8 mouse cellular contexts compared by ENCODE assay signal in the genomic region with DNA sequence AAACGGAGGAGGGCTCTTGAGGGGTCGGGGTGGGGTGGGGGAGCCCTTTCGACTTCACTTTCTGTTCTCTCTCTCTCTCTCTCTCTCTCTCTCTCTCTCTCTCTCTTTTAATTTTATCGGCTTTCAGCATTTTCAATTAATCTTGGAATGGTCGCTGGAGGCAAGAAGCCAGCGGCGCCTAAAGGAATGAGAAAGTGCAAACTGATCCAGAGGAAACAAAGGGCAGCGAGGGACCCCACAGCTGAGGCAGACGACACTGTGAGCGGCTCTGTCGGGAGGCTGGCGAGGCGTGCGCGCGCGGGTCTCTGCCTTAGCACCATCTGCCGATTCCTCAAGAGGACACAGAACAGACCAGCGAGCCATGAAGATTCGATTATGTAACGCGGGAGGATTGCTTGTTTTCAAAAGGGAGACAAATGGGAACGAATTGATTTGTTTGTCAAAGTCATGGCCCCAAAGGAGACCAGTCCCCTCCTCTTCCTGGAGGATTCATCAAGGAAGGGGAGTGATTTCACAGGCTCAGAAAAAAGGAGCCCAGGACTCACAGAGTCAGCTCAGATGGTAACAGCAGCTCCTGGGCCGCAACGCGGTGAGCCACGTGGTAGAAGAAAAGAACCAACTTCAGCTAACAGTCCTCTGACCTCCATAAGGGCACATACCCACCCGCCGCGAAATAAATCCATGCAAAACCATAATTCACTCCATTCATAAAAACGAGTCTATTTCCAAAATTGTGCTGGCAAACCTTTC. TPM values are rescaled to one million over a fixed set of nuclear protein-coding genes. Genes with fewer than 3 reads are reported as not detected.
DNase-seq lines count a peak whose midpoint lies in the region; ATAC-seq and TF ChIP-seq lines count a peak whose summit lies in the region.

No protein-coding gene starts in this region.

- H3K4me3 ChIP-seq in spleen, adult 2 months (ENCODE audit: extremely low read depth, insufficient read depth, insufficient read length) = peak overlapping the region; percentile 45
- H3K4me3 ChIP-seq in embryonic facial prominence, embryonic 12.5 days = peak overlapping the region; percentile 35
- peak overlapping the region; percentile 41 for H3K4me3 ChIP-seq in heart, embryonic 16.5 days (ENCODE audit: low read length)

- peak overlapping the region; percentile 56 for H3K4me2 ChIP-seq in embryonic facial prominence, embryonic 12.5 days (replicated peaks)
- H3K4me2 ChIP-seq in heart, embryonic 16.5 days (ENCODE audit: low read depth, low read length) = peak overlapping the region; percentile 64

- DNase-seq in spleen, adult 2 months (ENCODE audit: low read depth in 1 of 2, low spot score in 2 of 2) = no peak
- DNase-seq in spleen, postnatal 36 days (ENCODE audit: low spot score in 2 of 2) = no peak
- DNase-seq in kidney, postnatal 25 days = peak; percentile 42 to 66
- peak; percentile 37 for DNase-seq in lung, postnatal 36 days
- DNase-seq in splenic B cell, adult 2 months (ENCODE audit: low read depth, low spot score) = peak; percentile 39

- peaks cover 10% of the 10 kb centered on the region; the same call in 1 of the 2 replicates for H3K4me1 ChIP-seq in spleen, adult 2 months (ENCODE audit: control insufficient read depth, insufficient read depth, insufficient read length)
- peaks cover 17% of the 10 kb centered on the region for H3K4me1 ChIP-seq in embryonic facial prominence, embryonic 12.5 days
- peaks cover 11% of the 10 kb centered on the region; the same call in 1 of the 2 replicates for H3K4me1 ChIP-seq in heart, embryonic 16.5 days (ENCODE audit: control insufficient read depth, insufficient read depth, low read length)

- 2% methylated on average over 31 of the region's 31 CpGs for WGBS in spleen, adult 2 months
- WGBS in embryonic facial prominence, embryonic 12.5 days = 4% methylated on average over 31 of the region's 31 CpGs
- 4% methylated on average over 31 of the region's 31 CpGs for WGBS in heart, embryonic 16.5 days

- TF ChIP-seq POLR2A in spleen, adult 2 months (IDR thresholded peaks at IDR 0.05; ENCODE audit: low read depth, low read length) = no peak

- H3K9me3 ChIP-seq in embryonic facial prominence, embryonic 12.5 days = no peaks in the 10 kb centered on the region
- no peaks in the 10 kb centered on the region for H3K9me3 ChIP-seq in heart, embryonic 16.5 days (replicated peaks; ENCODE audit: control insufficient read depth, low read length)

- ATAC-seq in embryonic facial prominence, embryonic 12.5 days (ENCODE audit: insufficient number of reproducible peaks, insufficient read depth, low FRiP score, low TSS enrichment) = peak; percentile 60; the same call in 1 of the 2 replicates
- no peak; the same call in 1 of the 2 replicates for ATAC-seq in heart, embryonic 16.5 days (replicated peaks; ENCODE audit: extremely low read depth, insufficient read depth, low FRiP score)
- no peak for ATAC-seq in inflammation-experienced regulatory T-cells, adult 6 months

- TF ChIP-seq CTCF in spleen, adult 2 months (IDR thresholded peaks at IDR 0.05; ENCODE audit: extremely low read depth, insufficient read depth, insufficient read length, insufficient replicate concordance) = no peak

- H3K9ac ChIP-seq in embryonic facial prominence, embryonic 12.5 days = peak overlapping the region; percentile 47
- H3K9ac ChIP-seq in heart, embryonic 16.5 days (ENCODE audit: low read length) = peak overlapping the region; percentile 35

- H3K36me3 ChIP-seq in spleen, adult 2 months (ENCODE audit: control insufficient read depth, insufficient read depth, low read length) = no peaks in the 10 kb centered on the region
- no peaks in the 10 kb centered on the region for H3K36me3 ChIP-seq in embryonic facial prominence, embryonic 12.5 days
- H3K36me3 ChIP-seq in heart, embryonic 16.5 days (ENCODE audit: control insufficient read depth, insufficient read depth) = no peaks in the 10 kb centered on the region
- H3K36me3 ChIP-seq in splenic B cell, adult 2 months (ENCODE audit: control insufficient read depth, insufficient read depth, low read length, poor library complexity, severe bottlenecking) = no peaks in the 10 kb centered on the region

- no peak overlapping the region for H3K27ac ChIP-seq in spleen, adult 2 months (ENCODE audit: insufficient read depth, low read length)
- H3K27ac ChIP-seq in embryonic facial prominence, embryonic 12.5 days = 0 out of 2 replicates have a peak overlapping the region, but pooled peaks have one; percentile 4
- H3K27ac ChIP-seq in heart, embryonic 16.5 days (ENCODE audit: low read length) = no peak overlapping the region

- H3K27me3 ChIP-seq in spleen, adult 2 months (ENCODE audit: control insufficient read depth, insufficient read depth, low read length) = peaks cover 10% of the 10 kb centered on the region
- peaks cover 7% of the 10 kb centered on the region; the same call in 1 of the 2 replicates for H3K27me3 ChIP-seq in embryonic facial prominence, embryonic 12.5 days
- H3K27me3 ChIP-seq in heart, embryonic 16.5 days (ENCODE audit: control insufficient read depth, insufficient read depth, low read length) = peaks cover 14% of the 10 kb centered on the region; the same call in 1 of the 2 replicates
- peaks cover 2% of the 10 kb centered on the region; the same call in 1 of the 2 replicates for H3K27me3 ChIP-seq in splenic B cell, adult 2 months (ENCODE audit: control insufficient read depth, insufficient read depth, low read length, poor library complexity, severe bottlenecking)

RNA-seq across cellular contexts. Expression of a gene that starts 10.6 kb away (rescaled TPM):
- 0.72 and 1.5 TPM in 2 replicates for polyA plus RNA-seq in spleen, adult 2 months (2012; rRNA removed)
- 2.6 and 4.7 TPM in 2 replicates for polyA plus RNA-seq in embryonic facial prominence, embryonic 12.5 days (2016; fragmentation: Nextera tagmentation; extraction: Ambion mirVana)
- 0.51 and 1.1 TPM in 2 replicates for polyA plus RNA-seq in heart, embryonic 16.5 days (2015; fragmentation: Nextera tagmentation; extraction: Ambion mirVana)
- not detected for polyA plus RNA-seq in inflammation-experienced regulatory T-cells, adult 6 months (2017; shearing (Covaris generic))

RNA-seq across cellular contexts. Expression of a gene that starts 30.9 kb away (rescaled TPM):
- 55.6 and 85.5 TPM in 2 replicates for polyA plus RNA-seq in spleen, adult 2 months (2012; rRNA removed)
- polyA plus RNA-seq in embryonic facial prominence, embryonic 12.5 days (2016; fragmentation: Nextera tagmentation; extraction: Ambion mirVana) = 82.1 and 93.4 TPM in 2 replicates
- polyA plus RNA-seq in heart, embryonic 16.5 days (2015; fragmentation: Nextera tagmentation; extraction: Ambion mirVana) = 70.5 and 76.5 TPM in 2 replicates
- polyA plus RNA-seq in inflammation-experienced regulatory T-cells, adult 6 months (2017; shearing (Covaris generic)) = 100 to 1,000 TPM; 116 to 141 (median 122) TPM

RNA-seq across cellular contexts. Expression of a gene that starts 46.8 kb away (rescaled TPM):
- polyA plus RNA-seq in spleen, adult 2 months (2012; rRNA removed) = 39.1 and 44.0 TPM in 2 replicates
- 82.1 and 86.6 TPM in 2 replicates for polyA plus RNA-seq in embryonic facial prominence, embryonic 12.5 days (2016; fragmentation: Nextera tagmentation; extraction: Ambion mirVana)
- 50.7 and 55.8 TPM in 2 replicates for polyA plus RNA-seq in heart, embryonic 16.5 days (2015; fragmentation: Nextera tagmentation; extraction: Ambion mirVana)
- 10 to 100 TPM; 25.5 to 32.7 (median 30.3) TPM for polyA plus RNA-seq in inflammation-experienced regulatory T-cells, adult 6 months (2017; shearing (Covaris generic))

Comparison
In these comparisons a context has a peak if more than half of its experiments do, and no peak if none do; other contexts are left out.
1. DNase-seq: peak in kidney, postnatal 25 days (2 of 2), lung, postnatal 36 days (single experiment) and splenic B cell, adult 2 months (single experiment); none in spleen, adult 2 months (0 of 2) and spleen, postnatal 36 days (0 of 2).
2. Peak in every context shown above with its lines, with median percentiles within 50 percentile points of each other: H3K4me3 ChIP-seq.